Mouse (Mus musculus) CD8-positive naive resting alpha-beta T cell, adult 2 months (primary cell): ENCODE data around the gene Mocs2.

ENCODE experiments used
- DNase-seq, 2 experiments: peaks; one replicate each; pipeline ENCODE4 v3.0.0; 2022; ENCODE audit warnings: low read depth in 2 of 2, low spot score in 2 of 2

Mocs2 gene

DNA sequence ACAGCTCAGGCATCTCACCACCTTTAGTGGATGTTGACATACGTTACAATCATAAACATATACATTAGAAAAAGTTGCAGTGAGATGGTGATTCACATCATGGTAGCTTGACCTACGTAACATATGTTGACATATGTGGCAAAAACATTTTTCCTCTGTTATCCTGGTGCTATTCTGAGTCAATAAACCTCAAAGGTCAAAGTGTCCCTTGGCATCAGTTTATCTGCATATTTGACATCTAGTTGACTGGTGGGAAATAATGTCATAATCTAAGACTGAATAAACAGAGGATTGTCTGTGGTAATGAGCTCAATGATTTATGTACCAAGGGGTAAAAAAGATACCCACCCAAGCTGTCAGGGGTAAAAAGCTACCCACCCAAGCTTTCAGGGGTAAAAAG lies 35.1 kb downstream of the Mocs2 start:
- DNase-seq: no peak

- DNase-seq: no peak
These were observed 36.0 kb downstream of the Mocs2 start for GRCm38 (mm10) chr13:114854023-114854422.

- DNase-seq: no peak
These were observed 36.4 kb downstream of the Mocs2 start for GRCm38 (mm10) chr13:114854428-114854827.

DNA sequence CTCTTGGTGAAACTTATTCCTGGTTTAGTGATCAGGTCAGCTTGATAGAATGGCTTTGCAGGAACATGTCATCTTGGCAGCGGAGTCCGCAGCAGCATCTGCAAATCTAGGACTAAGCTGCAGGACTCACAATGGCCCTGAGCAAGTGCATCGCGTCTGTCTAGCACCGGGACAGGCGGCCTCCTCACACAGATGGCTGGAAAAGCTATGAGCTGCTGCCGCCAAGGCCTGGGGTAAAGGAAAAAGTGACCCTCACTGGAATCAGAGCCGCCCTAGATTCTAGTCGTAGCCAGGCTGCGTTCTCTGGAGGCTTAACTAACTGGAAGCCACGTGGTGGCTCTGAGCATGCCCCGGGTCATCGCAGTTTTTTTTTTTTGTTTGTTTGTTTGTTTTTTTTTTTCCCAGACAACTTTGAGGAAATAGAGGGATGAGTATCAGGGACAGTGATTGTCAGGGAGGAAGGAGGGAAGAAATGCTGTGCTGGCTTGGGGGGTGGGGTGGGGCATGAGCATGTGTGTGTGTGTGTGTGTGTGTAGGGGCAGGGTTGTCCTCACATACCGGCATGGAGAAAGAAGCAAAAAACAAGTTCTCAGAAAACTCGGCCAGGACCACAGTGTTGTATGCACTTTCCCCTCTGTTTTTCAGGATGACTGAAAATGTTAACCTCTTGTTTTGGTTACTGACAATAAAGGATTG lies 37.7 kb downstream of the Mocs2 start:
- no peak for DNase-seq

- DNase-seq: no peak
These were observed 38.2 kb downstream of the Mocs2 start for GRCm38 (mm10) chr13:114856269-114856627.

GRCm38 (mm10) chr13:114857525-114857924 lies 39.5 kb downstream of the Mocs2 start:
- no peak for DNase-seq

DNA sequence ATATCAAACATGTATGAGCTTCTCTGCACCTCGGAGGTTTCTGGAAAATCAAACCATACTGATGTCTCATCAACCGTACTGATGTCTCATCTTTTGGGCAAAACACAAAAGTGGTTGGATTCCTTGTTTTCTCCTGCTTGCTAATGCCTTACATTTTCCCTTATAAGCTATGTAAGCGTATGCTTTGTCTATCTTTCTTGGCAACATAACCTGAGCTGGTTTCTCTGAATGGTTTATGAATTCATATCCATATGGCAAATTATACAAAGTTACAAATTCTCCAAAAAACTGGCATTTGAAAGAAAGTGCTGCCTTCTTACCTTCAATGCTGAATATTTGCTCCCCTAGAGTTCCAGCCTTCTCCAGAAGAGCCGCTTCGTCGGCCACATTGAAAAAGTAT lies 56.7 kb downstream of the Mocs2 start:
- DNase-seq: no peak

- no peak for DNase-seq
These were observed 58.0 kb downstream of the Mocs2 start for GRCm38 (mm10) chr13:114876005-114876520.

DNA sequence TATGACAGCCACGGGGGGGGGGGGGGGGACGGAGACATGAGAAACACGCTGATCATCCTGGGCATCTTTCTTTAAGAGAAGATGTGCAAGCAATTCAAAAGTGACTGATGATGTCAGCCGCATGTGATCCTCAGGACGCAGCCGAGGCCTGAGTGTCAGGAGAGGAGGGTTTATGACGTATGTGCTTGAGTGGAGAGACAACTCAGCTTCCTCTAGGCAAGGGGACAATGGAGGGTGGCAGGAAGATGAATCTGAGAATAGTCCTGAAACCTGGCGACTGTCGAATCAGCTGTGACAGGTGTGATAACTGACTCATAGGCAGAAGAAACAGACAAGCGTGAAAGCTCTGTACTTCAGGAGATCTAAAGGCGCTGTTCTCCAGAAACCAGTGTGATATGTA lies 60.6 kb downstream of the Mocs2 start:
- no peak for DNase-seq
